Mouse (Mus musculus) lung, embryonic 15.5 days (tissue): ENCODE measurements around the gene Fam216b. TPM values are rescaled to one million over a fixed set of nuclear protein-coding genes. Genes with fewer than 3 reads are reported as not detected.

Experiments used
- ATAC-seq: fragments of 200-750 bp; cut with Nextera tagmentation; 2 replicates; pipeline ENCODE4 v1.8.0; 2017; ENCODE audit warnings: moderate number of reproducible peaks, borderline replicate concordance; ENCODE audit not compliant: low FRiP score, low TSS enrichment; ENCODE audit errors: extremely low read depth
- H3K27ac ChIP-seq: fragments of 300-500 bp; sonication (generic); 2 replicates; pipeline ENCODE4 v1.5.1; 2015; ENCODE audit warnings: moderate library complexity, mild to moderate bottlenecking, inconsistent platforms
- H3K27me3 ChIP-seq: fragments of 300-500 bp; sonication (generic); 2 replicates; pipeline ENCODE4 v1.6.1; 2015; ENCODE audit warnings: inconsistent platforms
- H3K36me3 ChIP-seq: fragments of 300-500 bp; sonication (generic); 2 replicates; pipeline ENCODE4 v1.6.1; 2015; ENCODE audit warnings: inconsistent platforms
- H3K4me1 ChIP-seq: fragments of 300-500 bp; sonication (generic); 2 replicates; pipeline ENCODE4 v1.6.1; 2015; ENCODE audit warnings: inconsistent platforms
- H3K4me2 ChIP-seq: fragments of 300-500 bp; sonication (generic); 2 replicates; pipeline ENCODE4 v1.6.1; 2015; ENCODE audit warnings: inconsistent platforms, mild to moderate bottlenecking, moderate library complexity
- H3K4me3 ChIP-seq: fragments of 300-500 bp; sonication (generic); 2 replicates; pipeline ENCODE4 v1.5.1; 2015; ENCODE audit warnings: mild to moderate bottlenecking, inconsistent platforms
- H3K9ac ChIP-seq: fragments of 300-500 bp; sonication (generic); 2 replicates; pipeline ENCODE4 v1.6.1; 2015; ENCODE audit warnings: inconsistent platforms
- H3K9me3 ChIP-seq: fragments of 300-500 bp; sonication (generic); 2 replicates; pipeline ENCODE4 v1.6.1; 2016; ENCODE audit warnings: inconsistent platforms
- WGBS: fragments of 180-500 bp; shearing (Covaris S2); methylation state at CpG from one replicate; pipeline ENCODE4 v1.1.7; 2015; 5-methylcytosine and 5-hydroxymethylcytosine counted together
- polyA plus RNA-seq: library from polyadenylated mRNA; unstranded; fragments of >200 nt; fragmentation: Nextera tagmentation; extraction: Ambion mirVana; gene quantifications from 2 replicates; pipeline ENCODE4 v1.2.1, GENCODE M21; 2015

Fam216b gene
- polyA plus RNA-seq: 0.36 and 0.46 TPM in 2 replicates

- Histone ChIP-seq H3K4me2 (no peak within 1 kb of the TSS), H3K9ac (no peak within 1 kb of the TSS), H3K36me3 (no peaks in the 10 kb centered on the region), H3K27ac (no peak within 1 kb of the TSS), H3K27me3 (no peaks in the 10 kb centered on the region), H3K4me3 (no peak within 1 kb of the TSS), H3K4me1 (no peaks in the 10 kb centered on the region), H3K9me3 (no peaks in the 10 kb centered on the region)
- 76% methylated on average over 6 of the region's 6 CpGs for WGBS
- no peak for ATAC-seq
These were observed at the start of gene Fam216b for GRCm38 (mm10) chr14:78088907-78089306. Gene Fam216b (minus strand): TSS chr14:78089007.

- no peak for ATAC-seq
- Histone ChIP-seq H3K9me3 (no peaks in the 10 kb centered on the region), H3K36me3 (no peaks in the 10 kb centered on the region), H3K9ac (no peak overlapping the region), H3K27me3 (no peaks in the 10 kb centered on the region), H3K4me1 (no peaks in the 10 kb centered on the region), H3K4me2 (no peak overlapping the region), H3K27ac (no peak overlapping the region), H3K4me3 (no peak overlapping the region)
- WGBS: 33% methylated on average over 5 of the region's 5 CpGs
These were observed 43.7 kb upstream of the Fam216b start for GRCm38 (mm10) chr14:78132368-78133052.

- H3K4me1 ChIP-seq: no peaks in the 10 kb centered on the region
- no peak overlapping the region for H3K27ac ChIP-seq
- no peaks in the 10 kb centered on the region for H3K36me3 ChIP-seq
- H3K4me3 ChIP-seq: no peak overlapping the region
- H3K27me3 ChIP-seq: no peaks in the 10 kb centered on the region
- no peak overlapping the region for H3K9ac ChIP-seq
- H3K9me3 ChIP-seq: no peaks in the 10 kb centered on the region
- 40% methylated on average over 3 of the region's 3 CpGs for WGBS
- no peak overlapping the region for H3K4me2 ChIP-seq
- ATAC-seq: no peak
These were observed 37.9 kb upstream of the Fam216b start for GRCm38 (mm10) chr14:78126670-78127069.

DNA sequence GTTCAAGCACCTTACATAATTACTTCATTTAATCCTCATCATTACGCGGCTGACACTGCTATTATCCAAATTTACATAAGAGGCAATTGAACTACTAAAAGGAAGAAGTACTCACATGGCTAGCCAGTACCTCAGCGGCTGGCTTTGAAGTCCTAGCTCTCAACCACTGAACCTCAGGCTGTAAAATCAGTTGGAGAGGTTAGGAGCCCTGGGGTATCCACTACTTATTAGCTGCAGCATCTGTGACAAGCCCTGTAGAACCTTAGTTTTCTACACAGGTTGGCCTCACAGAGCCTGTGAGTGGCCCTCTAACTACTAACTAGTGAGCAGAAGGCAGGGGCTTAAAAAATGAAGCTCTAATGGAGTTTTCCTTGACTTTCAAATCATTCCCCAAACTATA lies 31.5 kb upstream of the Fam216b start:
- H3K4me2 ChIP-seq: no peak overlapping the region
- no peak overlapping the region for H3K4me3 ChIP-seq
- H3K27me3 ChIP-seq: no peaks in the 10 kb centered on the region
- no peak for ATAC-seq
- no peaks in the 10 kb centered on the region for H3K4me1 ChIP-seq
- no peaks in the 10 kb centered on the region for H3K9me3 ChIP-seq
- no peak overlapping the region for H3K9ac ChIP-seq
- no peak overlapping the region for H3K27ac ChIP-seq
- H3K36me3 ChIP-seq: no peaks in the 10 kb centered on the region
- WGBS: 57% methylated on average over 3 of the region's 3 CpGs

DNA sequence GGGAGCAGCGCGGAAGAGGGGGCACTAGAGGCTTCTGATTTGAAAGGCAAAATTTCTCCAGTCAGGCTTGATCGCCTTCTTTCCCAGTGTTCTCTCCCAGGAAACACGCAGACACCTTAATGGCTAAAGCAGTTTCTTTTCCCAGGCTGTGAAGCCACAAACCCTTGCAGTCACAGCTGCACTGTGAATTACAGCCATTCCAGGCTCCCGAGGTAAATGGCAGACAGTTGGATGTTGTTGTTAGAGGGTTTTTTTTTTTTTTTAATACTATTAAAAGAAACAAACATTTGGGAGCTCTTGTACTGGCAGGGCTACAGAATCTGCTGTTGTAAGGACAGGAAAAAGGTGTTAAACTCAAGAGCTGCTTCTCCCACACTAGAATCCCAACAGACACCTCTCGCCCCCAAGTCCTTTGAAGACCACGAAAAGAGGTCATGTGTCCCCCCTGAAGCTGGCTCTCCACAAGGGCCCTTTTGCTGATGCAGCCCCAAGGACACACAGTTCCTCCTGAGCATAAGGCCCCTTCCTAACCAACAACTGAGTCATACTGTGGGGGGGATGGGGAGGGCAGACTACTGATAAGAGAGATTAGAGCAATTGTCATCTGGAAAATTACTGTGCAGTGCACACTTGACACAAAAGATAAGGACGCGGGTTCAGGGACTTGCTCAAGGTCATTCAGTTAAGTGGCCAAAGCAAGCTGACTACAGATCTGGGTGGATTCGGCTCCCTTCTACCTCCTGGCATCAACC lies 30.8 kb upstream of the Fam216b start:
- Histone ChIP-seq H3K4me3 (no peak overlapping the region), H3K9me3 (no peaks in the 10 kb centered on the region), H3K36me3 (no peaks in the 10 kb centered on the region), H3K27me3 (no peaks in the 10 kb centered on the region), H3K4me1 (no peaks in the 10 kb centered on the region), H3K9ac (no peak overlapping the region), H3K4me2 (no peak overlapping the region), H3K27ac (no peak overlapping the region)
- WGBS: 57% methylated on average over 10 of the region's 10 CpGs
- ATAC-seq: no peak

DNA sequence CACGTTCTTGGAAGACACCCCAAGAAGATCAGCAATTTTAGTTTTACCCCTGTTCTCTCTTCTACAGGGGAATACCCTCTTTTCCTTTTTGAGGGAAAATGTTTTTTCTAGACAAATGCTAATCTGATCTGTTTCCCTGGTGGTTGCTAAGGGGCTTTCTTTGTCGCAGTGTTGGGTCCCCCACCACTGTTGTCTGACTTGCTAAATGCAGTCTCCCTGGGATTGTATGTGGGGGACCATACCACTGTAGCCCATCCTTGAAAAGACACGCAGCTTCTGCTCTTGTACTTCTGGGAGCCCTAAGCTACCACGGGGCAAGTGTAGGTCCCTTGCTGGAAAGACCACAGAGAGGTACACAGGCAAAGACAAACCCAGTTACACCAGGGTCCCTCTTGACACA lies 28.9 kb upstream of the Fam216b start:
- no peak overlapping the region for H3K9ac ChIP-seq
- H3K36me3 ChIP-seq: no peaks in the 10 kb centered on the region
- no peak overlapping the region for H3K27ac ChIP-seq
- H3K4me3 ChIP-seq: no peak overlapping the region
- WGBS: 82% methylated on average over 4 of the region's 4 CpGs
- no peaks in the 10 kb centered on the region for H3K4me1 ChIP-seq
- H3K27me3 ChIP-seq: no peaks in the 10 kb centered on the region
- ATAC-seq: no peak
- no peak overlapping the region for H3K4me2 ChIP-seq
- no peaks in the 10 kb centered on the region for H3K9me3 ChIP-seq

- H3K4me1 ChIP-seq: no peaks in the 10 kb centered on the region
- no peaks in the 10 kb centered on the region for H3K36me3 ChIP-seq
- H3K4me2 ChIP-seq: no peak overlapping the region
- H3K4me3 ChIP-seq: no peak overlapping the region
- no peak for ATAC-seq
- H3K27me3 ChIP-seq: no peaks in the 10 kb centered on the region
- H3K9me3 ChIP-seq: no peaks in the 10 kb centered on the region
- 92% methylated on average over 2 of the region's 2 CpGs for WGBS
- no peak overlapping the region for H3K27ac ChIP-seq
- no peak overlapping the region for H3K9ac ChIP-seq
These were observed 28.5 kb upstream of the Fam216b start for GRCm38 (mm10) chr14:78117268-78117667.

DNA sequence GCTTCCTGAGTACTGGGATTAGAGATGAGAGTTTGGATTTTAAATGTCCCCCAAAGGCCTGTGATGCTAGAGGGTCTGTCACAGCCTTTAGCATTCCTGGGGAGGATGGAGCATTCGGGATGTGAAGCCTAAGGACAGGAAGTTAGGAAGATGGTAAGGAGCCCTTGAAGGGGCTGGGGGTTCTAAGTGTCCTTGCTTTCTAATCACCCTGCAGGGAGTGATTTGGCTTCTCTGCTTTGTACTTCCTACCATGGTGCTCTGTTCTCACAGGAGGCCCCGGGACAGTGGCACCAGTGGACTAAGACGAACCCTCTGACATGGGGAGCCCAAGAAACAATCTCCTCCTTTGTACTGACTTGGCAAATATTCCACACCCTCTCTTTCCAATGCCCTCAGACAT lies 23.7 kb upstream of the Fam216b start:
- Histone ChIP-seq H3K4me3 (no peak overlapping the region), H3K27me3 (no peaks in the 10 kb centered on the region), H3K4me1 (no peaks in the 10 kb centered on the region), H3K27ac (no peak overlapping the region), H3K9me3 (no peaks in the 10 kb centered on the region), H3K4me2 (no peak overlapping the region), H3K36me3 (no peaks in the 10 kb centered on the region), H3K9ac (no peak overlapping the region)
- 82% methylated on average over 3 of the region's 3 CpGs for WGBS
- ATAC-seq: no peak

DNA sequence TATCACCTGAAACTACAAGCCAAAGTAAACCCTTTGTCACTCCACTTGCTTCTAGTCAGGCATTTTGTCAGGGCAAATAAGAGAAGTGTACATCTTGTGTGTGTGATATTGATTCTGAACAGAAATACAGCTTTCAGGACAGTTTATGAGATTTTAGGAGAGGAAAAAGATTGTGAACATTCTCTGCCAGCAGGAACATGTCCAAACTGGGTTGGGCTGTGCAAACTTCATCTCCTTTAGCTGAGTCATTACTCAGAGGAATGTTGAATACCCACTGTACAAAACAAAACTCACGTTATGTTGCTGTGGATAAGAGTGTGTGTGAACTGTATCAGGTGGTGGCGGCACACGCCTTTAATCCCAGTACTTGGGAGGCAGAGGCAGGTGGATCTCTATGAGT lies 22.1 kb upstream of the Fam216b start:
- no peaks in the 10 kb centered on the region for H3K27me3 ChIP-seq
- ATAC-seq: no peak
- H3K4me1 ChIP-seq: no peaks in the 10 kb centered on the region
- no peak overlapping the region for H3K9ac ChIP-seq
- no peaks in the 10 kb centered on the region for H3K36me3 ChIP-seq
- H3K9me3 ChIP-seq: no peaks in the 10 kb centered on the region
- 76% methylated on average over 3 of the region's 3 CpGs for WGBS
- H3K4me3 ChIP-seq: no peak overlapping the region
- H3K27ac ChIP-seq: no peak overlapping the region
- H3K4me2 ChIP-seq: no peak overlapping the region

DNA sequence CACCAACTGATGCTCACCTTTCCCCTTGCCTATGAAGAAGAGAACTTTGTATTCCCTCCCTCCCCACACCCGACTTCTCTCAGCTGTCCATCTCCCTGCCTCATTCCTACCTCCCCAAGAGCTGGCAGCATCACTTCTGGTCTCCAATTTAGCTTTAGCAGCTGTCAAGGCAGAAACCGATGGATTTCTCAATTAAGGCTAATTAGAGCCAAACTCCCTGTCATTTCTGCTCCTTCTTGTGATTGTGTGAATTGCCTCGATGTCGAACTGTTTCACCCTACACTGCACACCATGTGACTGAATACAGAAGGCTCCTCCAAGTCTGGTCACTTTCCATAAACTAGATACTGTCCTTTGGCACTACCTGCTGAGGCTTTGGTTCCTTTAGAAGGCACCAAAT lies 20.6 kb upstream of the Fam216b start:
- Histone ChIP-seq H3K36me3 (no peaks in the 10 kb centered on the region), H3K4me2 (no peak overlapping the region), H3K27ac (no peak overlapping the region), H3K4me3 (no peak overlapping the region), H3K4me1 (no peaks in the 10 kb centered on the region), H3K9me3 (no peaks in the 10 kb centered on the region), H3K27me3 (no peaks in the 10 kb centered on the region), H3K9ac (no peak overlapping the region)
- ATAC-seq: no peak
- WGBS: 79% methylated on average over 4 of the region's 4 CpGs

GRCm38 (mm10) chr14:78108388-78108787 lies 19.6 kb upstream of the Fam216b start:
- no peak overlapping the region for H3K27ac ChIP-seq
- H3K9me3 ChIP-seq: no peaks in the 10 kb centered on the region
- H3K4me1 ChIP-seq: no peaks in the 10 kb centered on the region
- H3K27me3 ChIP-seq: no peaks in the 10 kb centered on the region
- WGBS: 72% methylated on average over 3 of the region's 3 CpGs
- H3K4me2 ChIP-seq: no peak overlapping the region
- H3K9ac ChIP-seq: no peak overlapping the region
- no peak for ATAC-seq
- no peak overlapping the region for H3K4me3 ChIP-seq
- no peaks in the 10 kb centered on the region for H3K36me3 ChIP-seq

- ATAC-seq: no peak
- Histone ChIP-seq H3K9me3 (no peaks in the 10 kb centered on the region), H3K27me3 (no peaks in the 10 kb centered on the region), H3K4me2 (no peak overlapping the region), H3K9ac (no peak overlapping the region), H3K4me1 (no peaks in the 10 kb centered on the region), H3K36me3 (no peaks in the 10 kb centered on the region), H3K27ac (no peak overlapping the region), H3K4me3 (no peak overlapping the region)
- WGBS: 81% methylated on average over 4 of the region's 4 CpGs
These were observed 784 bp upstream of the Fam216b start for GRCm38 (mm10) chr14:78089591-78089990.
